Mouse (Mus musculus) stomach, postnatal 0 days (tissue): ENCODE measurements at regions not wholly inside any gene's neighbourhood (a gene's known extent, or its start where the extent isn't known, plus 50 kb on each side); places are given as distances from the start of the nearest gene placed in this dataset.

Source experiments
- ATAC-seq: fragments of 200-750 bp; cut with Nextera tagmentation; 2 replicates; pipeline ENCODE4 v1.8.0; 2017; ENCODE audit not compliant: low FRiP score, low TSS enrichment
- DNase-seq: peaks from one replicate; pipeline ENCODE4 v3.0.0-alpha.2; 2016; ENCODE audit warnings: low spot score
- H3K27ac ChIP-seq: fragments of 300-500 bp; sonication (generic); replicated peaks from 2 replicates; pipeline ENCODE4 v1.5.1; 2014; ENCODE audit warnings: mild to moderate bottlenecking, control low read depth
- H3K27me3 ChIP-seq: fragments of 300-500 bp; sonication (generic); 2 replicates; pipeline ENCODE4 v1.6.1; 2014; ENCODE audit warnings: low read length; ENCODE audit not compliant: control insufficient read depth, insufficient read depth
- H3K36me3 ChIP-seq: fragments of 300-500 bp; sonication (generic); 2 replicates; pipeline ENCODE4 v1.6.1; 2014; ENCODE audit warnings: low read length, mixed read lengths; ENCODE audit not compliant: control insufficient read depth, insufficient read depth
- H3K4me1 ChIP-seq: fragments of 300-500 bp; sonication (generic); replicated peaks from 2 replicates; pipeline ENCODE4 v1.6.1; 2014; ENCODE audit warnings: antibody characterized with exemption; ENCODE audit not compliant: control insufficient read depth, insufficient read depth
- H3K4me2 ChIP-seq: fragments of 300-500 bp; sonication (generic); replicated peaks from 2 replicates; pipeline ENCODE4 v1.6.1; 2014; ENCODE audit warnings: low read depth, mild to moderate bottlenecking, control low read depth, moderate library complexity
- H3K4me3 ChIP-seq: fragments of 300-500 bp; sonication (generic); 2 replicates; pipeline ENCODE4 v1.5.1; 2014; ENCODE audit warnings: low read depth, low read length, control low read depth
- H3K9ac ChIP-seq: fragments of 300-500 bp; sonication (generic); 2 replicates; pipeline ENCODE4 v1.6.1; 2014; ENCODE audit warnings: mild to moderate bottlenecking, low read length, control low read depth, mixed read lengths
- H3K9me3 ChIP-seq: fragments of 300-500 bp; sonication (generic); 2 replicates; pipeline ENCODE4 v1.6.1; 2016; ENCODE audit warnings: low read length; ENCODE audit not compliant: control insufficient read depth
- CTCF ChIP-seq: IDR thresholded peaks from 2 replicates; pipeline ENCODE4 v1.5.1; 2016; ENCODE audit warnings: antibody characterized with exemption, low read depth, mild to moderate bottlenecking, moderate library complexity
- EP300 ChIP-seq: optimal IDR thresholded peaks from 2 replicates; pipeline ENCODE3; 2016; ENCODE audit warnings: antibody characterized with exemption
- WGBS: fragments of 180-500 bp; shearing (Covaris S2); extraction: QIAGEN DNeasy Blood & Tissue Kit; methylation state at CpG from one replicate; pipeline ENCODE4 v1.1.7; 2014; 5-methylcytosine and 5-hydroxymethylcytosine counted together

DNA sequence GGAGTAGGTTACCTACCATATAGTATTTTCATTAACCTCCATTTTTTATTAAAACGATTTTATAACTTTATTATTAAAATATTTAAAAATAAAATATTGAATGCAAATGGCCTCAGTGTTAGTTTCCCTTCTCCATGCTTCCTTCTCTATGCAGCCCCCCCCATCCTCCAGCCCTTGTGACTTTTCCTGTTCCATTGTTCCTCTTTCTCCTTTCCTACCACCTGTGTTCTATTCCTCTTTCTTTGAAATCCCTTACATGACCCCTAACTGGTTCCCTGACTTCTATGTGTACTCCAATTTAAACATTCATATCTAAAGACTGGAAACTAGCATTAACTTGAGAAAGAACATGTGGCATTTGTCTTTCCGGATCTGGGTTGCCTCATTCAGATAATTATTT lies 101.8 kb upstream of the Dkk2 start:
- DNase-seq: no peak
- H3K4me1 ChIP-seq: no peaks in the 10 kb centered on the region
- no peaks in the 10 kb centered on the region for H3K36me3 ChIP-seq
- no peaks in the 10 kb centered on the region for H3K9me3 ChIP-seq
- H3K27me3 ChIP-seq: no peaks in the 10 kb centered on the region
- H3K9ac ChIP-seq: no peak overlapping the region
- H3K4me2 ChIP-seq: no peak overlapping the region
- TF ChIP-seq EP300 (no peak), CTCF (no peak)
- no peak overlapping the region for H3K27ac ChIP-seq
- no peak for ATAC-seq
- H3K4me3 ChIP-seq: no peak overlapping the region
- WGBS: 69% methylated on average over 2 of the region's 2 CpGs

DNA sequence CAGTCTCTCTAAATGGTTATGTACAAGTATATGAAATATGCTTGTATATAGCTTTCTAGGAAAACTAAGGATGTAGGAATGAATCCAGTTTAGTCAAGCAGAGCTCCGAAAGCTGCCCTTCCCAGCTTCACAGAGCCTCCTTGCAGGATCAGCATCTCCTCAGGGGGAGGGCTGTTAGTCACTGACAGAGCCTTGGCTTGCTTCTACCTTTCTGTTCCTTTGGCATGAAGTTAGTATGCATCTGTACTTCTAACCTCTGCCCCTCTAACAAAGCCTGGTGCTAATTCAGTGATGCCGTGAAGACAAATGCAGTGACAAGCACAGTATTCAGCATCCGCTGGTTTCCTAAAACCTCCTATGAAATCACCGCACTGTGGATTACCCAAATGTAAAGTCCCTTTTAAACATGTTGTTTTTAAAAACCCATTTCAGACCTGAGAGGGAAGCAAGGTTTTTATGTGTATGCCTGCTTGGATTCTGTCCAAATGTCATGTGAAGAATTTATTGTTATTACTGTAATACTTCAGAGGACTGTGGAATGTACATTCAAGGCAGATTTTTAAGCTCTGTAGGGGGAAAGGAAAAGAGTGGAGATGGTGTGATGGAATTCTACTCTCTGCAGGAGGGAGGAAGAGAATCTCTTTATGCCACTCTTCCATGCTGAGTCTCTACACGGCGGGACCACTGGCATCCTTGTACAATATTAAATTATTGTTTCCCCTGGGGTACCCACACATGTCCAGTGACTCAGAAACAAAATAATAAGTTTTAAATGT lies 86.1 kb upstream of the Dkk2 start:
- no peaks in the 10 kb centered on the region for H3K36me3 ChIP-seq
- DNase-seq (no peak), ATAC-seq (no peak)
- H3K4me1 ChIP-seq: no peaks in the 10 kb centered on the region
- no peak overlapping the region for H3K4me3 ChIP-seq
- WGBS: 29% methylated on average over 6 of the region's 6 CpGs
- H3K27me3 ChIP-seq: no peaks in the 10 kb centered on the region
- no peak overlapping the region for H3K27ac ChIP-seq
- no peak for TF ChIP-seq EP300
- no peak for TF ChIP-seq CTCF
- H3K9me3 ChIP-seq: no peaks in the 10 kb centered on the region
- no peak overlapping the region for H3K4me2 ChIP-seq
- no peak overlapping the region for H3K9ac ChIP-seq

DNA sequence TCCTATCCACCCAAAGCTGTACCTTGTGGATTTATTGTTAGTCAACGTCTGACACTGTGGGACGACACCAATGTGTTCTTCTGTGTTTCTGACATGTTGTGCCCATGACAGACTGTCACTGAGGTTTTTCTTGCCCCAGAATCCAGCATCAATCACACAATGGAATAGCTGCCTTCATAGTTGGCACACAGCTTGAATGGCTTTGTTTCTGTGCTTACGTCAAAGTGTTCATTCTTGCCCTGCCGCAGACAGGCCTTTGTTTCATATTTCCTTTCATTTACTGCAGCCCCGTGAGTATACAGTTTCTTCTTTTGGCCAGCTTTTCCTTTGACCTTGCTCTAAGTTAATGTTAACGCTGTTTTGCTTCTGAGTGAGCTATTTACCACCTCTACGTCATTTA lies 78.9 kb upstream of the Dkk2 start:
- no peak overlapping the region for H3K9ac ChIP-seq
- no peak overlapping the region for H3K4me2 ChIP-seq
- H3K9me3 ChIP-seq: no peaks in the 10 kb centered on the region
- DNase-seq (no peak), ATAC-seq (no peak)
- H3K36me3 ChIP-seq: no peaks in the 10 kb centered on the region
- no peaks in the 10 kb centered on the region for H3K4me1 ChIP-seq
- TF ChIP-seq CTCF: no peak
- TF ChIP-seq EP300: no peak
- no peaks in the 10 kb centered on the region for H3K27me3 ChIP-seq
- no peak overlapping the region for H3K27ac ChIP-seq
- WGBS: 59% methylated on average over 7 of the region's 7 CpGs
- no peak overlapping the region for H3K4me3 ChIP-seq

DNA sequence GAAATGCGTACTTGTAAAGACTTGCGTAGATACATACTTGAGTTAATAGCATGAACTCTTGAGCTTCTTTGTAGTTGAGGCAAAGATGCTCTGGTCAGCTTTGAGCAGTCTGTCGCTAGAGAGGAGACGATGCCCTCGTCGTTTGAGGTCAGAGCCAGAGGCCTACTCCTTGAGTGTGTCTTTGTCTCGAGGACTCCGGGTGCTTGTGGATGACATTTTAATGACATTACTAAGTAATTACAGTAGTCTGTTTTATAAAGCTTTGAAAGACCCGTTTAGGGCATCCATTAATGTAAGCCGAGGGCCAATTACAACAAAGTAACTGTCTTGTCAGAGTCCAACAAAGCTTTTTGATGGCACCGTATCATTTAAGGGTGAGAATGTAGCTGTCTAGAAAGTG lies 78.2 kb upstream of the Dkk2 start:
- no peaks in the 10 kb centered on the region for H3K4me1 ChIP-seq
- TF ChIP-seq CTCF (no peak), EP300 (no peak)
- H3K27me3 ChIP-seq: no peaks in the 10 kb centered on the region
- ATAC-seq (no peak), DNase-seq (no peak)
- H3K9me3 ChIP-seq: no peaks in the 10 kb centered on the region
- no peak overlapping the region for H3K9ac ChIP-seq
- H3K4me3 ChIP-seq: no peak overlapping the region
- no peak overlapping the region for H3K4me2 ChIP-seq
- WGBS: 75% methylated on average over 11 of the region's 11 CpGs
- H3K27ac ChIP-seq: no peak overlapping the region
- H3K36me3 ChIP-seq: no peaks in the 10 kb centered on the region

DNA sequence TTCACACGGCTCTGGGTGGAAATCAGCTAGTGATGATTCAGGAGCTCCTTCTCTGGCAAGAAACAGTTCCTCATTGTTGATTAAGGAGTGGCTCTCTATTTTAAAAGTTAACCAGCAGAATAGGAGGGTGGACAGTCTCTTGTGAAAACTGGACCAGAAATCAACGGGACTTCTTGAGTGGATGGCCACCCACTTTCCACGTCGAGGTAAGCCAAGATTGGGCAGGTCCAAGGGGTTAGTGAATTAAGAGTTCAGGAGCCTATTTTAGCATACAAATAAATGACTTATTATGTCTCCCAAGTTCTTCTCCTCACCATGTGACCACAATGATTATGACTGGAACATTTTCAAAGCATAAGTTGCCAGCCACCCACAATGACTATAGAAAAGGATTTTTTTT lies 77.7 kb upstream of the Dkk2 start:
- DNase-seq (no peak), ATAC-seq (no peak)
- TF ChIP-seq CTCF (no peak), EP300 (no peak)
- Histone ChIP-seq H3K4me1 (no peaks in the 10 kb centered on the region), H3K9me3 (no peaks in the 10 kb centered on the region), H3K4me3 (no peak overlapping the region), H3K36me3 (no peaks in the 10 kb centered on the region), H3K9ac (no peak overlapping the region), H3K4me2 (no peak overlapping the region), H3K27me3 (no peaks in the 10 kb centered on the region), H3K27ac (no peak overlapping the region)
- whole genome bisulfite sequencing: 74% methylated on average over 4 of the region's 4 CpGs

DNA sequence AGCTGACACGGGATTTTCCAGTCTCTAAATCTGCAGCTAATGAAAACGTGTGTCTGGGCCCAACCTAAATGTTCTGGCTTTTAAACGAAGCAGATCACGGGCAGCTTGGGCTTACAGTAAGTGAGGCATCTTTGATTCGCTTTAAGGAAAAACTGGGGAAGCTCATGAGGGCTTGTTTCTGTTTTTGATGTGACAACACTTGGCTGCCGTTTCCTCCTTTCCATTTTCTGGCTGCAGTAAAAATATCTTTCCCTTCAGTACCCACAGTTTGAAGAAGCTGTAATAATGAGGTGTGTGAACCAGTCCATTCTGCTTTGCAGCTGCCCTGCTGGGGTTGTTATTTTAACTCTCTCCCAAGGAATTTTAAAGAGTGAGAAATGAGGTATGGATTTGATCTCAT lies 69.9 kb upstream of the Dkk2 start:
- Histone ChIP-seq H3K27me3 (no peaks in the 10 kb centered on the region), H3K9me3 (no peaks in the 10 kb centered on the region), H3K4me1 (no peaks in the 10 kb centered on the region), H3K4me2 (no peak overlapping the region), H3K27ac (no peak overlapping the region), H3K4me3 (no peak overlapping the region), H3K9ac (no peak overlapping the region), H3K36me3 (no peaks in the 10 kb centered on the region)
- WGBS: 56% methylated on average over 6 of the region's 6 CpGs
- no peak for DNase-seq
- ATAC-seq: no peak
- TF ChIP-seq EP300 (no peak), CTCF (no peak)
